Comparison of ENCODE assay signal across 15 mouse cellular contexts in the genomic region with DNA sequence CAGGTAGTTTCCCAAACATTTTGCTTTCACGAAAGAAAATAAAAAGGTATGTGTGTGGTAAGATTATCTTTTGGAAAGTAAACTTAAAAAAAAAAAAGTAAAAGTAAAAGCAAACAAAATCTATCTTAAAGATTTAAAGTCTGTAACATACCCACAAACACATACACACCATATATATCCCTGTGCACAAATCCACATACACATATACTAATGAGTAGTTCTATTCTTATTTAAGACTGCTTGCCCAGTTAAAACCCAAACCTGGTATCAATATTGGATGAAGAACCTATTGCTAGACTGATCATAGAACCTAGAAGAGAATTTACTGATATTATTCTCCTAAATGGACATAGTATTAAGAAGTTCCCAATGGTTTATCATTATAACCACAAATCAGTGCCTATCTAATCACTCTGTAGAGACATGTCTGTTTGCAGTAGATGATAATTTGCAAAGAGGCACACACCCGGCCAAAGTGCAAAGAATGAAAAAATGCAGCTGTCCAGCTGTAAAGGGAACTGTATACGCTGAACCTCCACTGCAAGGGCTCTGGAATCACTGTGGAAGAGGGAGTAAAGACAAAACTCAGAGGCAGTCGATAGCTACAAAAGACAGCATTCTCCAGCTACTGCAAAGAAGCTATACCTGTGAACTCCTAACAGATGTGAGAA.
"Had no signal": no experiment of that assay in that cellular context is flagged by ENCODE, and none has a peak within 500 bp of the region (broad histone marks: within the 10 kb centered on the region; RNA-seq: fewer than 3 reads in every experiment).

No protein-coding gene starts in this region.

- H3K4me3 ChIP-seq: hindbrain, embryonic 12.5 days; left cerebral cortex, adult 2 months; limb, embryonic 10.5 days; liver, embryonic 15.5 days; midbrain, embryonic 10.5 days; myocyte; neural tube, embryonic 15.5 days had no signal

- H3K36me3 ChIP-seq: hindbrain, embryonic 12.5 days; limb, embryonic 10.5 days; liver, embryonic 15.5 days; midbrain, embryonic 10.5 days; neural tube, embryonic 15.5 days had no signal

- DNase-seq: lung, postnatal 36 days; midbrain, embryonic 14.5 days; right cerebral cortex, adult 18-20 months; right cerebral cortex, postnatal 25 days; thymus, postnatal 36 days had no signal

- H3K9ac ChIP-seq: hindbrain, embryonic 12.5 days; liver, embryonic 15.5 days; neural tube, embryonic 15.5 days had no signal

- ATAC-seq: hindbrain, embryonic 16.5 days; inflammation-experienced regulatory T-cells, adult 6 months had no signal

- H3K4me2 ChIP-seq: hindbrain, embryonic 12.5 days; liver, embryonic 11.5 days; liver, embryonic 15.5 days; neural tube, embryonic 15.5 days had no signal

- H3K9me3 ChIP-seq: hindbrain, embryonic 12.5 days; limb, embryonic 10.5 days; liver, embryonic 15.5 days; midbrain, embryonic 10.5 days; neural tube, embryonic 15.5 days had no signal

- H3K4me1 ChIP-seq: hindbrain, embryonic 12.5 days; limb, embryonic 10.5 days; liver, embryonic 15.5 days; neural tube, embryonic 15.5 days had no signal

- H3K27me3 ChIP-seq: hindbrain, embryonic 12.5 days; liver, embryonic 15.5 days; neural tube, embryonic 15.5 days had no signal

- H3K27ac ChIP-seq: hindbrain, embryonic 12.5 days; left cerebral cortex, adult 2 months; limb, embryonic 10.5 days; liver, embryonic 15.5 days; midbrain, embryonic 10.5 days; neural tube, embryonic 15.5 days had no signal
